Mouse (Mus musculus) hindbrain, embryonic 14.5 days (tissue): ENCODE measurements around the gene Gm11554. TPM values are rescaled to one million over a fixed set of nuclear protein-coding genes. Genes with fewer than 3 reads are reported as not detected.
"Not testable (repeated sequence)": the region's sequence is repeated elsewhere in the genome, so short reads cannot be mapped to it uniquely, and the experiment has no call there.

ENCODE experiments used
- ATAC-seq: fragments of 200-750 bp; cut with Nextera tagmentation; 2 replicates; pipeline ENCODE4 v1.8.0; 2017; ENCODE audit warnings: moderate number of reproducible peaks, mild to moderate bottlenecking, moderate TSS enrichment, moderate library complexity; ENCODE audit not compliant: low FRiP score
- DNase-seq: peaks from one replicate; pipeline ENCODE4 v3.0.0-alpha.2; 2015; ENCODE audit warnings: low spot score
- H3K27ac ChIP-seq: fragments of 300-500 bp; sonication (generic); 2 replicates; pipeline ENCODE4 v1.5.1; 2014; ENCODE audit warnings: mild to moderate bottlenecking, moderate library complexity
- H3K27me3 ChIP-seq: fragments of 300-500 bp; sonication (generic); 2 replicates; pipeline ENCODE4 v1.6.1; 2014; ENCODE audit warnings: mild to moderate bottlenecking, low read length, mixed read lengths; ENCODE audit not compliant: control insufficient read depth, insufficient read depth
- H3K36me3 ChIP-seq: fragments of 300-500 bp; sonication (generic); replicated peaks from 2 replicates; pipeline ENCODE4 v1.6.1; 2014; ENCODE audit not compliant: control insufficient read depth, insufficient read depth
- H3K4me1 ChIP-seq: fragments of 300-500 bp; sonication (generic); replicated peaks from 2 replicates; pipeline ENCODE4 v1.6.1; 2014; ENCODE audit warnings: antibody characterized with exemption, low read length, mixed read lengths; ENCODE audit not compliant: control insufficient read depth, insufficient read depth
- H3K4me2 ChIP-seq: fragments of 300-500 bp; sonication (generic); replicated peaks from 2 replicates; pipeline ENCODE4 v1.6.1; 2014; ENCODE audit warnings: mild to moderate bottlenecking, moderate library complexity
- H3K4me3 ChIP-seq: fragments of 300-500 bp; sonication (generic); replicated peaks from 2 replicates; pipeline ENCODE4 v1.5.1; 2014; ENCODE audit warnings: mild to moderate bottlenecking, low read length
- H3K9ac ChIP-seq: fragments of 300-500 bp; sonication (generic); 2 replicates; pipeline ENCODE4 v1.6.1; 2014
- H3K9me3 ChIP-seq: fragments of 300-500 bp; sonication (generic); 2 replicates; pipeline ENCODE4 v1.6.1; 2016; ENCODE audit warnings: low read length; ENCODE audit not compliant: control insufficient read depth
- WGBS: fragments of 180-500 bp; shearing (Covaris S2); extraction: QIAGEN DNeasy Blood & Tissue Kit; methylation state at CpG from one replicate; pipeline ENCODE4 v1.1.7; 2014; 5-methylcytosine and 5-hydroxymethylcytosine counted together
- polyA plus RNA-seq: library from polyadenylated mRNA; unstranded; fragments of >200 nt; fragmentation: Nextera tagmentation; extraction: Ambion mirVana; gene quantifications from 2 replicates; pipeline ENCODE4 v1.2.1, GENCODE M21; 2014

The Gm11554 gene
- polyA plus RNA-seq, 1 experiment from 2014 or later, result not detected

DNA sequence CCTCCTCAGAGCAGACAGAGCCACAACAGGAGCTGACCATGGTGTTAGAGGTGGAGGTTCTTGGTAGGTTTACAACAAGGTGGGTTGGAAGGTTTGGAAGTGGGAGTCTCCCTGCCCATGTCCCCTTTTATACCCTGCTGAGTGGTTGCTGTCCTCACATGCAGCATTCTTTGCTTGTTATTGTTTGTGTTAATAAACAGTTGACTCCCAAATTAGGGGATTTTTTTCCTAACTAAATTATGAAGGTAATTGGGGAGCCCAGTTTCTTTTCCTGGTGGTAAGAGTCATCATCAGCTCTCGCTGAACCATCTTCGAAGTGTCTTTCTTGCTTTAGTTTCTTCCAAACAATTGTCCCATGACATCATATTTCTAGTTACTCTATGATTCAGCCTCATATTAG lies 23.6 kb downstream of the Gm11554 start, which contains the start of gene Krtap4-8:
Krtap4-8 (minus strand) TSS at position 101 of the 400 bp plus-strand sequence.
- no peak within 1 kb of the TSS for H3K27ac ChIP-seq
- no peak within 1 kb of the TSS for H3K4me3 ChIP-seq
- H3K36me3 ChIP-seq, result no peaks in the 10 kb centered on the region
- H3K9ac ChIP-seq, result no peak within 1 kb of the TSS
- no peaks in the 10 kb centered on the region for H3K4me1 ChIP-seq
- WGBS, result 91% methylated on average over 2 of the region's 2 CpGs
- H3K27me3 ChIP-seq, result no peaks in the 10 kb centered on the region
- no peaks in the 10 kb centered on the region for H3K9me3 ChIP-seq
- no peak for DNase-seq
- H3K4me2 ChIP-seq, result no peak within 1 kb of the TSS
- no peak for ATAC-seq

DNA sequence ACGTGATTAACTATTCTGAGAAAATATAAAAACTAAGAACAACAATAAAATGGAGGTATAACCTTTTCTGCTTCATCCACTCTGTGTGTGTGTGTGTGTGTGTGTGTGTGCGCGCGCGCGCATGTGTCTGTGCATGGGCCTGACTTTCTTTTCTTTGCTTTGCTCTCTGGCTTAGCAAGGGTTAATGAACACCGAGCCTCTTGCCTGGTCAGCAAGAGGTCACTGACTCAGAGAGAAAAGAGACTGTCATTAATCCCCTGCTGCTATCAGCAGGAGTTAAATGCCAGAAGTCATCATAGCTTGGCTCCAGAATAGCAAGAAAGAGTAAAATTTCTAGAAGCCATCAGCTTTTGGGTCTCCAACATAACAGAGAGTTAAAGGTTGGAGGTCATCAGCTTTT lies 25.8 kb downstream of the Gm11554 start:
- no peaks in the 10 kb centered on the region for H3K9me3 ChIP-seq
- H3K36me3 ChIP-seq, result no peaks in the 10 kb centered on the region
- ATAC-seq (no peak), DNase-seq (no peak)
- H3K4me2 ChIP-seq, result no peak overlapping the region
- H3K4me1 ChIP-seq, result no peaks in the 10 kb centered on the region
- no peaks in the 10 kb centered on the region for H3K27me3 ChIP-seq
- no peak overlapping the region for H3K4me3 ChIP-seq
- no peak overlapping the region for H3K9ac ChIP-seq
- no peak overlapping the region for H3K27ac ChIP-seq
- WGBS, result 55% methylated on average over 7 of the region's 7 CpGs

DNA sequence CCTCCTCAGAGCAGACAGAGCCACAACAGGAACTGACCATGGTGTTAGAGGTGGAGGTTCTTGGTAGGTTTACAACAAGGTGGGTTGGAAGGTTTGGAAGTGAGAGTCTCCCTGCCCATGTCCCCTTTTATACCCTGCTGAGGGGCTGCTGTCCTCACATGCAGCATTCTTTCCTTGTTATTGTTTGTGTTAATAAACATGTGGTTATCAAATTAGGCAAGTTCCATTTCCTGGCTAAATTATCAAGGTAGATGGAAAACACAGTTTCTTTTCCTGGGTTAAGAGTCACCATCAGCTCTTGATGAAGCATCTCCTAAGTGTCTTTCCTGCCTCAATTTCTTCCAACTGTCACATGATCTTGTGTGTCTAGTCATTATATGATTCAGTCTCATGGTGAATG lies 31.4 kb downstream of the Gm11554 start, which contains the start of gene Gm11595:
Gm11595 (minus strand) TSS at position 101 of the 400 bp plus-strand sequence.
- H3K9ac ChIP-seq, H3K4me2 ChIP-seq, H3K36me3 ChIP-seq, H3K4me3 ChIP-seq, H3K4me1 ChIP-seq, DNase-seq, H3K9me3 ChIP-seq, H3K27me3 ChIP-seq, ATAC-seq, H3K27ac ChIP-seq: not testable (repeated sequence)

DNA sequence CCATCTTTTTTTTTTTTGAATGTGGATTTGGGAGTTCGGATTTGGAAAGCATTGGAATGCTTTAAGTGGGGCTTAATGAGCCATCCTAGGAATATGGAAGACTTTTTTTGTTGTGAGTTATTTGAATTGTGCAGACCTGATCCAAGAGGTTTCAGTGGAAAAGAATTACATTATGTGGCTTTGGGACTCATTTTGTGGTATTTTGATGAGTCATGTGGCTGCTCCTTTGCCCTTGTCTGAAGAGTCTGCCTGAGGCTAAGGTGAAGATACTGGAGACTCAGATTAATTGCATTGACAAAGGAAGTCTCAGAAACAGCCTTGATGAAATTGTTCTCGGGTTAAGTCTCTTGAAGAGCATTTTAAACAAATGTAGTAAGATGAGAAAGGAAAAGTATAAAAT lies 35.8 kb downstream of the Gm11554 start:
- H3K4me1 ChIP-seq, result no peaks in the 10 kb centered on the region
- no peaks in the 10 kb centered on the region for H3K27me3 ChIP-seq
- no peak overlapping the region for H3K9ac ChIP-seq
- H3K27ac ChIP-seq, result no peak overlapping the region
- 81% methylated on average over 2 of the region's 2 CpGs for WGBS
- no peak for DNase-seq
- no peak for ATAC-seq
- H3K9me3 ChIP-seq, result no peaks in the 10 kb centered on the region
- H3K4me2 ChIP-seq, result no peak overlapping the region
- no peak overlapping the region for H3K4me3 ChIP-seq
- no peaks in the 10 kb centered on the region for H3K36me3 ChIP-seq

DNA sequence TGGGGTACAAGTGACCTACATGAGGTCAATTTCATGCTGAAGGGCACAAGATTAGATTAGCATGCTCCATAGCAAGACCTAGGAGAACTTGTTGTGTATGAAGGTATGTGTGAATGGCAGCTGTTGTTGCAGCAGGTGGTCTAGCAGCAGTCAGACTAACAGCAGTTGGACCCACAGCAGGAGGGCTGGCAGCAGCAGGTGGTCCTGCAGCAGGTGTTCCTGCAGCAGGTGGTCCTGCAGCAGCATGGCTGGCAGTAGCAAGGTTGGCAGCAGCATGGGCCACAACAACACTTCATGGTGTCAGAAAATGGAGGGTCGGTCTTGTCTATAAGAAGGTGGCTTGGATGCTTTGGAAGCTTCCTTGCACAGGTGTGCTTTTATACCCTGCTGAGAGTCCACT lies 45.4 kb downstream of the Gm11554 start:
- no peak for DNase-seq
- Histone ChIP-seq H3K36me3 (no peaks in the 10 kb centered on the region), H3K27me3 (no peaks in the 10 kb centered on the region), H3K4me2 (no peak overlapping the region), H3K9me3 (no peaks in the 10 kb centered on the region), H3K4me3 (no peak overlapping the region), H3K9ac (no peak overlapping the region), H3K27ac (no peak overlapping the region), H3K4me1 (no peaks in the 10 kb centered on the region)
- WGBS, result 92% methylated on average over 1 of the region's 1 CpGs
- ATAC-seq, result no peak

Other genes starting within 250 kb of the Gm11554 start
- gene Krtap3-2, start 247.6 kb downstream of the Gm11554 start, polyA plus RNA-seq, result not detected in 2 replicates
- gene Gm11939, start 245.0 kb downstream of the Gm11554 start, polyA plus RNA-seq, result not detected in 2 replicates
- not detected in 2 replicates for gene Krtap3-1, start 237.8 kb downstream of the Gm11554 start, polyA plus RNA-seq
- not detected in 2 replicates for gene Krtap1-5, start 223.4 kb downstream of the Gm11554 start, polyA plus RNA-seq
- not detected in 2 replicates for gene Krtap1-4, start 220.8 kb downstream of the Gm11554 start, polyA plus RNA-seq
- not detected in 2 replicates for gene Krtap1-3, start 213.1 kb downstream of the Gm11554 start, polyA plus RNA-seq
- not detected in 2 replicates for gene Krtap9-3, start 206.3 kb downstream of the Gm11554 start, polyA plus RNA-seq
- gene Gm11938, start 201.1 kb downstream of the Gm11554 start, polyA plus RNA-seq, result not detected in 2 replicates
- not detected in 2 replicates for gene Gm11937, start 194.3 kb downstream of the Gm11554 start, polyA plus RNA-seq
- gene Krtap2-4, start 189.6 kb downstream of the Gm11554 start, polyA plus RNA-seq, result not detected in 2 replicates
- not detected in 2 replicates for gene Gm11562, start 184.0 kb downstream of the Gm11554 start, polyA plus RNA-seq
- gene Krtap4-1, start 176.2 kb downstream of the Gm11554 start, polyA plus RNA-seq, result not detected in 2 replicates
- not detected in 2 replicates for gene Krtap4-2, start 169.4 kb downstream of the Gm11554 start, polyA plus RNA-seq
- gene Krtap4-7, start 160.4 kb downstream of the Gm11554 start, polyA plus RNA-seq, result not detected in 2 replicates
- not detected in 2 replicates for gene Gm11555, start 154.2 kb downstream of the Gm11554 start, polyA plus RNA-seq
- not detected in 2 replicates for gene Gm11563, start 145.5 kb downstream of the Gm11554 start, polyA plus RNA-seq
- gene Krtap4-6, start 138.5 kb downstream of the Gm11554 start, polyA plus RNA-seq, result not detected in 2 replicates
- not detected in 2 replicates for gene Gm14190, start 113.7 kb downstream of the Gm11554 start, polyA plus RNA-seq
- not detected in 2 replicates for gene Gm14180, start 70.2 kb downstream of the Gm11554 start, polyA plus RNA-seq
- gene Gm11595, start 31.5 kb downstream of the Gm11554 start, polyA plus RNA-seq, result not detected in 2 replicates
- not detected in 2 replicates for gene Krtap4-8, start 23.7 kb downstream of the Gm11554 start, polyA plus RNA-seq
- not detected in 2 replicates for gene Krtap4-9, start 19.2 kb downstream of the Gm11554 start, polyA plus RNA-seq
- not detected in 2 replicates for gene Gm11596, start 11.0 kb downstream of the Gm11554 start, polyA plus RNA-seq
- gene Gm11569, start 5.5 kb downstream of the Gm11554 start, polyA plus RNA-seq, result not detected in 2 replicates
- gene Krtap4-13, start 5.4 kb upstream of the Gm11554 start, polyA plus RNA-seq, result not detected in 2 replicates
- not detected in 2 replicates for gene Gm11564, start 11.2 kb upstream of the Gm11554 start, polyA plus RNA-seq
- gene 2300003K06Rik, start 33.6 kb upstream of the Gm11554 start, polyA plus RNA-seq, result not detected in 2 replicates
- gene Krtap4-16, start 47.2 kb upstream of the Gm11554 start, polyA plus RNA-seq, result not detected in 2 replicates
- gene Gm11568, start 53.5 kb upstream of the Gm11554 start, polyA plus RNA-seq, result not detected in 2 replicates
- gene Gm11559, start 60.0 kb upstream of the Gm11554 start, polyA plus RNA-seq, result not detected in 2 replicates
- not detected in 2 replicates for gene Krtap9-1, start 68.9 kb upstream of the Gm11554 start, polyA plus RNA-seq
- not detected in 2 replicates for gene Gm11567, start 74.7 kb upstream of the Gm11554 start, polyA plus RNA-seq
- not detected in 2 replicates for gene Krtap31-1, start 103.5 kb upstream of the Gm11554 start, polyA plus RNA-seq
- not detected in 2 replicates for gene Gm11565, start 110.3 kb upstream of the Gm11554 start, polyA plus RNA-seq
- not detected in 2 replicates for gene Krtap31-2, start 131.8 kb upstream of the Gm11554 start, polyA plus RNA-seq
- not detected in 2 replicates for gene Krtap9-5, start 144.0 kb upstream of the Gm11554 start, polyA plus RNA-seq
- not detected in 2 replicates for gene Krtap29-1, start 174.6 kb upstream of the Gm11554 start, polyA plus RNA-seq
- 0.16 and 0.29 TPM in 2 replicates for gene Krtap16-1, start 182.2 kb upstream of the Gm11554 start, polyA plus RNA-seq
- gene Krtap17-1, start 189.5 kb upstream of the Gm11554 start, polyA plus RNA-seq, result 0.86 and 1.5 TPM in 2 replicates
- gene Krt33a, start 211.8 kb upstream of the Gm11554 start, polyA plus RNA-seq, result not detected in 2 replicates
- gene Krt33b, start 225.4 kb upstream of the Gm11554 start, polyA plus RNA-seq, result 0.13 TPM in 1 of 2 replicates, not detected in the other
- not detected in 2 replicates for gene Krt34, start 237.1 kb upstream of the Gm11554 start, polyA plus RNA-seq
- gene Krt31, start 246.1 kb upstream of the Gm11554 start, polyA plus RNA-seq, result not detected in 2 replicates